Mouse (Mus musculus): ENCODE results near the gene Sptlc2. TPM values are rescaled to one million over a fixed set of nuclear protein-coding genes. Genes with fewer than 3 reads are reported as not detected.
A peak's percentile ranks its signal among the peaks of the same experiment; 100 is the strongest.

Gene Sptlc2
- total and polyA plus RNA-seq, 2 experiments, result 6.5 to 14.4 TPM

- H3K27ac ChIP-seq (replicated peaks; ENCODE audit: insufficient read depth, low read depth, low read length), result no peak overlapping the region
- TF ChIP-seq CTCF (IDR thresholded peaks at IDR 0.05; ENCODE audit: low read depth, low read length) (no peak), POLR2A (IDR thresholded peaks at IDR 0.05; ENCODE audit: extremely low read depth, insufficient read depth, low read length) (no peak)
- no peak overlapping the region for H3K4me3 ChIP-seq (ENCODE audit: insufficient read depth, low read depth, low read length)
- no peak overlapping the region for H3K9ac ChIP-seq (ENCODE audit: low read depth, low read length)
- no peaks in the 10 kb centered on the region for H3K79me2 ChIP-seq (ENCODE audit: control insufficient read depth, insufficient read depth, low read length)
- no peaks in the 10 kb centered on the region for H3K36me3 ChIP-seq (ENCODE audit: control insufficient read depth, insufficient read depth, low read length)
- 0 out of 2 replicates have a peak, but pooled peaks cover 7% of the 10 kb centered on the region for H3K4me1 ChIP-seq (ENCODE audit: control insufficient read depth, insufficient read depth, low read length)
- 88% methylated on average over 4 of the region's 4 CpGs for WGBS
- no peak for DNase-seq (ENCODE audit: extremely low read depth, low read depth, low spot score)
- no peaks in the 10 kb centered on the region for H3K27me3 ChIP-seq (ENCODE audit: control insufficient read depth, insufficient read depth, low read length)
Observed at GRCm38 (mm10) chr12:87405165-87405564, 17.0 kb upstream of the Sptlc2 start.

DNA sequence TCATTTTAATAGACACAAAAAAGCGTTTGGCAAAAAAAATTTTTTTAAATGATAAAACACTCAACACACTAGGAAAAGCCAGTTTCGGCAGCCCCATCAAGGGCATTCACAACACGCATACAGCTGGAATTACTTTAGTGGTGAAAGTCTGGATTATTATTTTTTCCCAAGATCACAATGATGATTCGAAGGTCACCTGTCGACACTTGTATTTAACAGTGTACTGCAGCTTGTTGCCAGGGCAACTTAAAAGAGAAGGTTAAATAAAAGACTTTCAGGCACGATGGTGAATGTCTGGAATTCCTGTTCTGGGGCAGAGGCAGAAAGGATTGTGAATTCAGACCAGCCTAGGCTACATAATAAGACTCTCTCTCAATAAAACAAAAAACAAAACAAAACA lies 13.7 kb upstream of the Sptlc2 start:
- Histone ChIP-seq H3K36me3 (ENCODE audit: control insufficient read depth, insufficient read depth, low read length) (no peaks in the 10 kb centered on the region), H3K79me2 (ENCODE audit: control insufficient read depth, insufficient read depth, low read length) (no peaks in the 10 kb centered on the region), H3K9ac (ENCODE audit: low read depth, low read length) (no peak overlapping the region), H3K27me3 (ENCODE audit: control insufficient read depth, insufficient read depth, low read length) (no peaks in the 10 kb centered on the region), H3K27ac (replicated peaks; ENCODE audit: insufficient read depth, low read depth, low read length) (no peak overlapping the region), H3K4me3 (ENCODE audit: insufficient read depth, low read depth, low read length) (no peak overlapping the region), H3K4me1 (ENCODE audit: control insufficient read depth, insufficient read depth, low read length) (peaks cover 8% of the 10 kb centered on the region)
- 74% methylated on average over 6 of the region's 6 CpGs for WGBS
- no peak for DNase-seq (ENCODE audit: extremely low read depth, low read depth, low spot score)
- TF ChIP-seq POLR2A (IDR thresholded peaks at IDR 0.05; ENCODE audit: extremely low read depth, insufficient read depth, low read length), result no peak
- TF ChIP-seq CTCF (IDR thresholded peaks at IDR 0.05; ENCODE audit: low read depth, low read length), result no peak

DNA sequence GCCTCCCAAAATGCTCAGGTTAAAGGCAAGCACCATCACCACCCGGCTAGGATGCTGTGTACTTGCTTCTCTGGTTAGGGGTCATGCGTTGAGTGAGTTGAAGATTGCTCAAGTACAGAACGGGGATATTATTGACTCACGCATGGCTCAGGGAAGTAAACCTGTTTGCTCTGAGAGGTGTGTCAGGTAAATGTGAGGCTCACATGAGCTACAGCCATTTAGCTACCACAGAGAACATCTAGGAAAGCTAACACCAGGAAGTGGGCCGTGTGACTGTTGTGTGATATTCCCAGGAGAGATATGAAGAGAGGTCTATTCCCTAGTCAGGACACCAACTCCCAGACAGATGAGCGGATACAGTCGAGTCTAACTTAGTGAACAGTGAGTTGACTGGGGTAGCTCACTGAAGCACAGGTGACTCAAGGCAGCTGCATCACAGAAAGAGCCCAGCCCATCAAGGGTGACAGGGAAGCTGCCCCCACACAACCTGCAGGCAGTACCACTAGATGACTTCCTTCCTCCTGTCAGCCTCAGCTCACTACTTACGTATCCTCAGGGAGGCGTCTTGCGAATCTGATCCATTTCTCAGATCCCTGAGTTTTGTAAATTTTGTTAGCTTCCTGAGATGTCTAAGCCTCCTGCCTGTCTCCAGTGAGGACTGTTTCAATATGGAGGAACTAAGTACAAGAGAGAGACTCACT lies 11.1 kb upstream of the Sptlc2 start:
- H3K27ac ChIP-seq (replicated peaks; ENCODE audit: insufficient read depth, low read depth, low read length), result no peak overlapping the region
- TF ChIP-seq POLR2A (IDR thresholded peaks at IDR 0.05; ENCODE audit: extremely low read depth, insufficient read depth, low read length) (no peak), CTCF (IDR thresholded peaks at IDR 0.05; ENCODE audit: low read depth, low read length) (no peak)
- no peak for DNase-seq (ENCODE audit: extremely low read depth, low read depth, low spot score)
- H3K27me3 ChIP-seq (ENCODE audit: control insufficient read depth, insufficient read depth, low read length), result no peaks in the 10 kb centered on the region
- H3K79me2 ChIP-seq (ENCODE audit: control insufficient read depth, insufficient read depth, low read length), result no peaks in the 10 kb centered on the region
- WGBS, result 62% methylated on average over 10 of the region's 10 CpGs
- no peak overlapping the region for H3K9ac ChIP-seq (ENCODE audit: low read depth, low read length)
- H3K4me1 ChIP-seq (ENCODE audit: control insufficient read depth, insufficient read depth, low read length), result peaks cover 10% of the 10 kb centered on the region
- H3K36me3 ChIP-seq (ENCODE audit: control insufficient read depth, insufficient read depth, low read length), result no peaks in the 10 kb centered on the region
- no peak overlapping the region for H3K4me3 ChIP-seq (ENCODE audit: insufficient read depth, low read depth, low read length)

DNA sequence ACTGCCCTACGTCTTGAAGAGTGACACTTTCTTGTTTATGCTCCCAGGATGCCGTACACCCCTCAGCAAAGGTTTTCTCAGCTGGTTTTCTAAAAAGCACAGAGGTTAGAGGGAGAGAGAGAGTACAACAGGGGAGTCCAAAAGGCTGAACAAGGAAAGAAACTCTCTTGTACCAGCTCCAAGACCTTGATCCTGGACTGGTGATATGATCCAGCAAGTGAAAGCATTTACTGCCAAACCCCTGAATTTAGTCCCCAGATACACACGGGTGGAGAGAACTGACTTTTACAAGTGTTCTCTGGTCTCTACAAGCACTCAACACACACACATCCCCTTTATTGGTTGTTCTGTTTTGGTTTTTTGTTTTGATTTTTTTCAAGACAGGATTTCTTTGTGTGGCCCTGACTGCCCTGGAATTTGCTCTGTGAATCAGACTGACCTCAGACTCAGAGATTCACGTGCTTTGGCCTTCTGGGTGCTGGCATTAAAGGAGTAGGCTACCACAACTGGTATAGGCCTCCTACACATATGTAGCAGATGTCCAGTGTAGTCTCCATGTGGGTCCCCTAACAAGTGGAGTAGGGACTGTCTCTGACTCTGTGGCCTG lies 9.8 kb upstream of the Sptlc2 start:
- no peak for TF ChIP-seq POLR2A (IDR thresholded peaks at IDR 0.05; ENCODE audit: extremely low read depth, insufficient read depth, low read length)
- TF ChIP-seq CTCF (IDR thresholded peaks at IDR 0.05; ENCODE audit: low read depth, low read length), result no peak
- peak; percentile 83 for DNase-seq (ENCODE audit: extremely low read depth, low read depth, low spot score)
- H3K27ac ChIP-seq (replicated peaks; ENCODE audit: insufficient read depth, low read depth, low read length), result peak overlapping the region; percentile 69
- H3K36me3 ChIP-seq (ENCODE audit: control insufficient read depth, insufficient read depth, low read length), result no peaks in the 10 kb centered on the region
- WGBS, result 50% methylated on average over 4 of the region's 4 CpGs
- peaks cover 19% of the 10 kb centered on the region for H3K4me1 ChIP-seq (ENCODE audit: control insufficient read depth, insufficient read depth, low read length)
- no peaks in the 10 kb centered on the region for H3K27me3 ChIP-seq (ENCODE audit: control insufficient read depth, insufficient read depth, low read length)
- H3K4me3 ChIP-seq (ENCODE audit: insufficient read depth, low read depth, low read length), result no peak overlapping the region
- no peak overlapping the region for H3K9ac ChIP-seq (ENCODE audit: low read depth, low read length)
- H3K79me2 ChIP-seq (ENCODE audit: control insufficient read depth, insufficient read depth, low read length), result no peaks in the 10 kb centered on the region

- H3K9ac ChIP-seq (ENCODE audit: low read depth, low read length), result no peak overlapping the region
- WGBS, result 61% methylated on average over 4 of the region's 4 CpGs
- TF ChIP-seq CTCF (IDR thresholded peaks at IDR 0.05; ENCODE audit: low read depth, low read length) (no peak), POLR2A (IDR thresholded peaks at IDR 0.05; ENCODE audit: extremely low read depth, insufficient read depth, low read length) (no peak)
Observed at GRCm38 (mm10) chr12:87397126-87397525, 9.0 kb upstream of the Sptlc2 start.

DNA sequence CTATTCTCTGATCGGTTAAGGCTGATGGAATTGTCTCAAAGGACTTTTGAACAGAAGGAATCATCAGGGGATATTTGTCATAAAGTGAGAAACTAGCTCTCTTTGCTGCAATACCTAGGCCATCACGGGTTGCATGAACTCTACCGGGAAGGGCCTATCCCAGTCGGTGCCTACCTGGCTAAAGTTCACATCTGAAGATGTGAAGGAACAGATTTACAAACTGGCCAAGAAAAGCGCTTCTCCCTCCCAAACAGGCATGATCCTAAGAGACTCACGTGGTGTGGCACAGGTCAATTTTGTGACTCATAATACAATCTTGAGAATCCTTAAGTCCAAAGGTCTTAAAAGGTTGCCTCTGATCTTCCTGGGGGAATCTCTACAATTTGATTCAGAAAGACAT lies 6.2 kb upstream of the Sptlc2 start:
- TF ChIP-seq CTCF (IDR thresholded peaks at IDR 0.05; ENCODE audit: low read depth, low read length), result no peak
- TF ChIP-seq POLR2A (IDR thresholded peaks at IDR 0.05; ENCODE audit: extremely low read depth, insufficient read depth, low read length), result no peak
- DNase-seq (ENCODE audit: extremely low read depth, low read depth, low spot score), result no peak
- no peak overlapping the region for H3K9ac ChIP-seq (ENCODE audit: low read depth, low read length)
- H3K27me3 ChIP-seq (ENCODE audit: control insufficient read depth, insufficient read depth, low read length), result no peaks in the 10 kb centered on the region
- peaks cover 25% of the 10 kb centered on the region for H3K4me1 ChIP-seq (ENCODE audit: control insufficient read depth, insufficient read depth, low read length)
- 81% methylated on average over 6 of the region's 6 CpGs for WGBS
- no peaks in the 10 kb centered on the region for H3K79me2 ChIP-seq (ENCODE audit: control insufficient read depth, insufficient read depth, low read length)
- no peak overlapping the region for H3K4me3 ChIP-seq (ENCODE audit: insufficient read depth, low read depth, low read length)
- H3K36me3 ChIP-seq (ENCODE audit: control insufficient read depth, insufficient read depth, low read length), result no peaks in the 10 kb centered on the region
- H3K27ac ChIP-seq (replicated peaks; ENCODE audit: insufficient read depth, low read depth, low read length), result no peak overlapping the region; the same call in 1 of the 2 replicates

More at GRCm38 (mm10) chr12:87397126-87397525, 9.0 kb upstream of the Sptlc2 start:
- Histone ChIP-seq H3K36me3 (ENCODE audit: control insufficient read depth, insufficient read depth, low read length) (no peaks in the 10 kb centered on the region), H3K27me3 (ENCODE audit: control insufficient read depth, insufficient read depth, low read length) (no peaks in the 10 kb centered on the region), H3K27ac (replicated peaks; ENCODE audit: insufficient read depth, low read depth, low read length) (no peak overlapping the region), H3K4me1 (ENCODE audit: control insufficient read depth, insufficient read depth, low read length) (peaks cover 19% of the 10 kb centered on the region), H3K4me3 (ENCODE audit: insufficient read depth, low read depth, low read length) (no peak overlapping the region), H3K79me2 (ENCODE audit: control insufficient read depth, insufficient read depth, low read length) (no peaks in the 10 kb centered on the region)
- peak; percentile 59 for DNase-seq (ENCODE audit: extremely low read depth, low read depth, low spot score)

Measured in liver, adult 2 months (tissue).